Comparison of ENCODE assay signal across 36 mouse cellular contexts in genomic region chr13:97017711-97018110, GRCm38 (mm10). TPM values are rescaled to one million over a fixed set of nuclear protein-coding genes. Genes with fewer than 3 reads are reported as not detected.
A peak's percentile ranks its signal among the peaks of the same experiment; 100 is the strongest.
DNase-seq lines count a peak whose midpoint lies in the region; TF ChIP-seq lines count a peak whose summit lies in the region.
"Had no signal": no experiment of that assay in that cellular context is flagged by ENCODE, and none has a peak within 500 bp of the region (broad histone marks: within the 10 kb centered on the region; RNA-seq: fewer than 3 reads in every experiment).

No protein-coding gene starts in this region.

- peak; percentile 32 for DNase-seq in left cerebral cortex, postnatal 4 days
- no peak for DNase-seq in left cerebral cortex, adult 2 months (ENCODE audit: extremely low spot score in 1 of 2, low spot score in 2 of 2)
- peak; percentile 55 to 57 for DNase-seq in cerebellum, adult 18-20 months
- peak; percentile 87 to 88 for DNase-seq in cerebellum, postnatal 10 days
- no peak for DNase-seq in right cerebral cortex, postnatal 36 days (ENCODE audit: low spot score in 2 of 2)
- no peak for DNase-seq in spleen, postnatal 4 days (ENCODE audit: low spot score in 2 of 2)
- no peak for DNase-seq in thymus, postnatal 0 days (ENCODE audit: low spot score)
- DNase-seq: adrenal gland, postnatal 36 days; B cell, adult 2 months; gastrocnemius, adult 2 months; gastrocnemius, postnatal 36 days; heart, adult 2 months; kidney, postnatal 14 days; liver, embryonic 13.5 days; lung, adult 18-20 months; lung, postnatal 4 days; thymus, postnatal 25 days had no signal

- intact Hi-C loops in left cerebral cortex, postnatal 4 days (cut with DNase I) = no loop called here
- intact Hi-C loops in left cerebral cortex, adult 2 months (cut with DNase I) = no loop called here

- TF ChIP-seq CTCF in left cerebral cortex, adult 2 months (IDR thresholded peaks at IDR 0.05) = no peak

- H3K27ac ChIP-seq in left cerebral cortex, adult 2 months = no peak overlapping the region
- H3K27ac ChIP-seq: gastrocnemius, adult 2 months; heart, adult 2 months; hindbrain, embryonic 15.5 days; layer of hippocampus, adult 2 months; limb, embryonic 10.5 days; limb, embryonic 15.5 days; liver, embryonic 13.5 days; midbrain, embryonic 12.5 days; neural tube, embryonic 13.5 days had no signal

- H3K4me3 ChIP-seq in left cerebral cortex, adult 2 months = no peak overlapping the region
- H3K4me3 ChIP-seq: gastrocnemius, adult 2 months; heart, adult 2 months; heart, embryonic 12.5 days; hindbrain, embryonic 15.5 days; layer of hippocampus, adult 2 months; limb, embryonic 10.5 days; limb, embryonic 15.5 days; liver, embryonic 13.5 days; megakaryocyte, embryonic 14.5 days; midbrain, embryonic 12.5 days; neural tube, embryonic 13.5 days had no signal

RNA-seq across cellular contexts. Expression of gene 1700029F12Rik, which starts 16.5 kb away (rescaled TPM):
- total RNA-seq in left cerebral cortex, postnatal 4 days (2021) = not detected
- total RNA-seq in left cerebral cortex, adult 2 months (2021) = not detected
- 0.40 and 0.44 TPM in 2 replicates for polyA plus RNA-seq in thymus, postnatal 0 days (2015; fragmentation: Nextera tagmentation; extraction: Ambion mirVana)
- total RNA-seq: adrenal gland, adult 18-20 months; adrenal gland, postnatal 36 days; gastrocnemius, adult 2 months; gastrocnemius, postnatal 36 days; heart, adult 2 months; hematopoietic stem cell, adult 5-6 weeks; layer of hippocampus, adult 2 months; layer of hippocampus, postnatal 25 days had no signal
- polyA plus RNA-seq: embryonic facial prominence, embryonic 11.5 days; forebrain, embryonic 14.5 days; frontal cortex, adult 2 months; heart, embryonic 12.5 days; heart, postnatal 0 days; hindbrain, embryonic 15.5 days; intestine, embryonic 16.5 days; kidney, embryonic 14.5 days; limb, embryonic 10.5 days; limb, embryonic 15.5 days; liver, embryonic 13.5 days; lung, postnatal 0 days; midbrain, embryonic 12.5 days; neural tube, embryonic 13.5 days; stomach, embryonic 16.5 days had no signal

RNA-seq across cellular contexts. Expression of gene Fam169a, which starts 49.4 kb away (rescaled TPM):
- total RNA-seq in left cerebral cortex, postnatal 4 days (2021) = 10 to 100 TPM; 36.6 to 38.4 TPM
- 10 to 100 TPM; 46.2 to 48.1 TPM for total RNA-seq in left cerebral cortex, adult 2 months (2021)
- 0.41 and 0.52 TPM in 2 replicates for polyA plus RNA-seq in thymus, postnatal 0 days (2015; fragmentation: Nextera tagmentation; extraction: Ambion mirVana)
- total RNA-seq: gastrocnemius, adult 2 months; gastrocnemius, postnatal 36 days had no signal

Comparison
In these comparisons a context has a peak if more than half of its experiments do, and no peak if none do; other contexts are left out.
1. DNase-seq: peak in left cerebral cortex, postnatal 4 days (single experiment), cerebellum, adult 18-20 months (2 of 2) and cerebellum, postnatal 10 days (2 of 2); none in left cerebral cortex, adult 2 months (0 of 2), right cerebral cortex, postnatal 36 days (0 of 2), spleen, postnatal 4 days (0 of 2) and thymus, postnatal 0 days (single experiment).